Mouse (Mus musculus) heart, embryonic 11.5 days (tissue): ENCODE measurements around the gene Psen2. TPM values are rescaled to one million over a fixed set of nuclear protein-coding genes. Genes with fewer than 3 reads are reported as not detected.

Experiments
- ATAC-seq: fragments of 200-750 bp; cut with Nextera tagmentation; replicated peaks from 2 replicates; pipeline ENCODE4 v1.8.0; 2017; ENCODE audit warnings: moderate library complexity; ENCODE audit not compliant: insufficient number of reproducible peaks, low FRiP score, low TSS enrichment
- H3K27ac ChIP-seq: fragments of 300-500 bp; sonication (generic); 2 replicates; pipeline ENCODE4 v1.5.1; 2014; ENCODE audit warnings: mild to moderate bottlenecking, low read depth, low read length
- H3K27me3 ChIP-seq: fragments of 300-500 bp; sonication (generic); 2 replicates; pipeline ENCODE4 v1.6.1; 2014; ENCODE audit warnings: mild to moderate bottlenecking, low read length, mixed read lengths; ENCODE audit not compliant: control insufficient read depth, insufficient read depth
- H3K36me3 ChIP-seq: fragments of 300-500 bp; sonication (generic); 2 replicates; pipeline ENCODE4 v1.6.1; 2014; ENCODE audit warnings: mild to moderate bottlenecking, low read length, moderate library complexity, mixed read lengths; ENCODE audit not compliant: control insufficient read depth, insufficient read depth
- H3K4me1 ChIP-seq: fragments of 300-500 bp; sonication (generic); 2 replicates; pipeline ENCODE4 v1.6.1; 2014; ENCODE audit warnings: low read length; ENCODE audit not compliant: control insufficient read depth, insufficient read depth
- H3K4me2 ChIP-seq: fragments of 300-500 bp; sonication (generic); 2 replicates; pipeline ENCODE4 v1.6.1; 2014; ENCODE audit warnings: mild to moderate bottlenecking, moderate library complexity
- H3K4me3 ChIP-seq: fragments of 300-500 bp; sonication (generic); 2 replicates; pipeline ENCODE4 v1.5.1; 2014; ENCODE audit warnings: low read depth, low read length
- H3K9ac ChIP-seq: fragments of 300-500 bp; sonication (generic); 2 replicates; pipeline ENCODE4 v1.6.1; 2014; ENCODE audit warnings: mild to moderate bottlenecking, low read depth, low read length, moderate library complexity
- H3K9me3 ChIP-seq: fragments of 300-500 bp; sonication (generic); replicated peaks from 2 replicates; pipeline ENCODE4 v1.6.1; 2016; ENCODE audit warnings: low read length; ENCODE audit not compliant: control insufficient read depth
- WGBS: fragments of 180-500 bp; shearing (Covaris S2); extraction: QIAGEN DNeasy Blood & Tissue Kit; methylation state at CpG from one replicate; pipeline ENCODE4 v1.1.7; 2014; ENCODE audit not compliant: insufficient replicate concordance; 5-methylcytosine and 5-hydroxymethylcytosine counted together
- polyA plus RNA-seq: library from polyadenylated mRNA; unstranded; fragments of >200 nt; fragmentation: Nextera tagmentation; extraction: Ambion mirVana; gene quantifications from 2 replicates; pipeline ENCODE4 v1.2.1, GENCODE M21; 2014

Gene Psen2
- polyA plus RNA-seq, 1 experiment from 2014 or later, result 14.7 TPM

DNA sequence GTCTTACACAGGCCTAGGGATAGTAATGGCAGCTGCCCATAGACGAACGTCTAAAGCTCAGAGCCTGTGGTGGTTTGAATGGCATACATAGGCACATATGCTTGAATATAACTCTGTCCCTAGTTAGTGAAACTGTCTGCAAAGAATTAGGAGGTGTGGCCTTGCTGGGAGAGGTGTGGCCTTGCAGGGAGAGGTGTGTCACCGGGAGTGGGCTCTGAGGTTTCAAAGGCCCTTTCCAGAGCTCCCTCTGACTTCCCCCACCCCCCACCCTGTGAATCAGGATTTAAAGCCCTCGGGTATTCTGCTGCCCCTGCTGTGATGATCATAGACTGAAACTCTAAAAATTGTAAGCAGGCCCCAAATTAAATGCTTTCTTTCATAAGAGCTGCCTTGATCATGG, 37.8 kb upstream of the Psen2 start:
- no peaks in the 10 kb centered on the region for H3K36me3 ChIP-seq
- no peak for ATAC-seq
- H3K9me3 ChIP-seq, result no peaks in the 10 kb centered on the region
- WGBS, result 44% methylated on average over 4 of the region's 4 CpGs
- H3K27me3 ChIP-seq, result no peaks in the 10 kb centered on the region
- H3K27ac ChIP-seq, result no peak overlapping the region
- no peak overlapping the region for H3K4me3 ChIP-seq
- no peak overlapping the region for H3K9ac ChIP-seq
- H3K4me1 ChIP-seq, result 0 out of 2 replicates have a peak, but pooled peaks cover 7% of the 10 kb centered on the region
- H3K4me2 ChIP-seq, result no peak overlapping the region

DNA sequence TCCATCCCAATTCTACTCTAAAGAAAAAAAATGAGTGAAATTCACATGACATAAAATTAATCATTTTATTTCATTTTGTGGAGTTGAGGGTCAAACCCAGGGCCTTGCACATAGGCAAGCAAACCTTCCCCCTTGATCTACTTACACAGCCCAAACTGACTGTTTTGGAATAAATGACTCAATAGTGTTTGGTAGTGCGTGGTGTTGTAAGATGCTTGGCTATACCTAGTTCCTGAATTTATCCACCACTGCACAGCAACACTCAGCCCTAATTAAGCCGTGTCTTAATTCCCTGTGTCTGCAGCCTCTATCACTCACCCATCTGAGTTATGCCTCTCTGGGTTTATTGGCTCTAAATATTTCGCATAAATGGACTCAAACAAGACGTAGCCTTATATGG, 37.1 kb upstream of the Psen2 start:
- Histone ChIP-seq H3K27ac (no peak overlapping the region), H3K4me2 (no peak overlapping the region), H3K9me3 (no peaks in the 10 kb centered on the region), H3K9ac (no peak overlapping the region), H3K4me1 (0 out of 2 replicates have a peak, but pooled peaks cover 7% of the 10 kb centered on the region), H3K4me3 (no peak overlapping the region), H3K27me3 (no peaks in the 10 kb centered on the region), H3K36me3 (no peaks in the 10 kb centered on the region)
- 87% methylated on average over 4 of the region's 4 CpGs for WGBS
- no peak for ATAC-seq

DNA sequence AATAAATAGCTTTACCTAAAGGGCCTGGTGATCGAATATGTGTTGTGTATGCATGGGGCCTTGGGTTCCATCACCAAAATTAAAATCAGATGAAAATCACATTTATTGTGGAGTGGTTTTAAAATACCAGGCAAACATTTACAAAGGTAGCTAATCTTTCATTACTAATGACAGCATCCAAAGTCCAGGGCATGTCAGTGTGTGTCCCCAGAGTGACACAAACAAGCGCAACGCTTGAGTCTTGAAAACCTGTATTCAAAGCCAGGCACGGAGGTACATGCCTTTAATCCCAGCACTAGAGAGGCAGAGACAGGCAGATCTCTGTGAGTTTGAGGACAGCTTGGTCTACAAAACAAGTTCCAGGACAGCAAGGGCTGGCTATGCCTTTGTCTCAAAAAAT, 36.5 kb upstream of the Psen2 start:
- no peaks in the 10 kb centered on the region for H3K27me3 ChIP-seq
- ATAC-seq, result no peak
- H3K9ac ChIP-seq, result no peak overlapping the region
- no peaks in the 10 kb centered on the region for H3K36me3 ChIP-seq
- no peak overlapping the region for H3K4me2 ChIP-seq
- 90% methylated on average over 4 of the region's 4 CpGs for WGBS
- no peaks in the 10 kb centered on the region for H3K9me3 ChIP-seq
- 0 out of 2 replicates have a peak, but pooled peaks cover 7% of the 10 kb centered on the region for H3K4me1 ChIP-seq
- no peak overlapping the region for H3K4me3 ChIP-seq
- H3K27ac ChIP-seq, result no peak overlapping the region

DNA sequence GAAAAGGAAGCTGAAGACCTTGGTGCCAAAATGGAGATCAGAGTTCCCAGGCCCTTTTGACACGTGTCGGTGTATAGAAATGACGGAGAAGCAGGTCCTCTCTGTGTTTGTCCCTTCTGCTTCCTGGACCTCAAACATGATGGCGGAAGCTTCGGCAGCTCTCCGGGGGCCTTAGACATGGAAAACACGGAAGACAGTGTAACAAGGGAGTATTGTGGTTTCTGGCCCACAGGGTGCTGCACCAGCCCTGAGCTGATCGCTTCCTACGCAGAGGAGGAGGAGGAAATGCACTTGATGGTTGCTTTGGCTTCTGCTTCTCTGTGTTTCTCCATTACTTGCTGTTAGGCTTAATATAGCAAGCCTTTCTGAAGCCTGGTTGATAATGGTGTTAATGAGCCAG, 32.9 kb upstream of the Psen2 start:
- no peak overlapping the region for H3K27ac ChIP-seq
- H3K27me3 ChIP-seq, result no peaks in the 10 kb centered on the region
- no peaks in the 10 kb centered on the region for H3K9me3 ChIP-seq
- no peak overlapping the region for H3K4me2 ChIP-seq
- no peak overlapping the region for H3K4me3 ChIP-seq
- no peak overlapping the region for H3K9ac ChIP-seq
- no peaks in the 10 kb centered on the region for H3K36me3 ChIP-seq
- 85% methylated on average over 9 of the region's 9 CpGs for WGBS
- no peaks in the 10 kb centered on the region for H3K4me1 ChIP-seq
- no peak for ATAC-seq

DNA sequence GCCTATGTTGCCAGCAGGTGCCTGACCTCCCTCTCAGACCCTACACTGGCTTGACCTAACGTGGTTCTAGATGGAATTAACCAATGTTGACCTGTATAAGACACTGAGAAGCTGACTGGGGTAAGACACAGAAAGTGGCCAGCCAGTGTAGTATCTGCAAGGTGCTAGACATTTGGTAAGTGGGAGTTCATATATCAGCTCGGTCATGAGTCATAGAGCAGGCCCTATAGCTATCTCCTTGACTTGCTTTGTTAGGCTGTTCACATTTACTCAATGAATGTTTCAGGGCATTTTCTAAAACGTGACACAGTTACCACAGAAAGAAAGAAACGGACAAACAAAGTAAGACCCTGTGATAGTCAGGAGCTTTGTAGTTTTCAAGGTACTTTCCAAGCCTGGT, 27.1 kb upstream of the Psen2 start:
- ATAC-seq, result no peak
- no peaks in the 10 kb centered on the region for H3K27me3 ChIP-seq
- no peak overlapping the region for H3K27ac ChIP-seq
- H3K9ac ChIP-seq, result no peak overlapping the region
- no peaks in the 10 kb centered on the region for H3K9me3 ChIP-seq
- WGBS, result 82% methylated on average over 4 of the region's 4 CpGs
- H3K4me1 ChIP-seq, result peaks cover 5% of the 10 kb centered on the region; the same call in 1 of the 2 replicates
- H3K4me3 ChIP-seq, result no peak overlapping the region
- H3K36me3 ChIP-seq, result no peaks in the 10 kb centered on the region
- no peak overlapping the region for H3K4me2 ChIP-seq

DNA sequence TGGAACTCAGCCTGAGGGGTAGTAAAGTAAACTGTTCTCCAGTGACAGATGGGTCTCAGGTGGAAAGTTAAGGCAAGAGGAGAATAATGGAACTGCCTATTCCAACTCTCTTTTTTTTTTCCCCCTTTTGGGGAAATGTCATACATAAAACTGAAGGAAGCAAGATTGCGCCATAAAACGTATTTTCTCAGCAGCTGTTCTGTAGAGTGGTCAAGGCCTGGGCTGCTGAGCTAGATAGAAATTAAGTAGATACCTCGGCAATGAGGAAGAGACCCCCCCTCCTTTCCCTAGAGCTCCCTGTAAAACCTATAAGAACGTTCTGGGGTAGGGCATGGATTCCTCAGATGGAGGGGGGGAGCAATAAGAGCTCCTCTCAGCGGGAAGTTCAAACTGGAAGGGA, 26.6 kb upstream of the Psen2 start:
- peaks cover 5% of the 10 kb centered on the region; the same call in 1 of the 2 replicates for H3K4me1 ChIP-seq
- H3K9me3 ChIP-seq, result no peaks in the 10 kb centered on the region
- H3K27ac ChIP-seq, result no peak overlapping the region
- 74% methylated on average over 5 of the region's 5 CpGs for WGBS
- H3K4me2 ChIP-seq, result no peak overlapping the region
- H3K36me3 ChIP-seq, result no peaks in the 10 kb centered on the region
- H3K27me3 ChIP-seq, result no peaks in the 10 kb centered on the region
- no peak overlapping the region for H3K4me3 ChIP-seq
- H3K9ac ChIP-seq, result no peak overlapping the region
- no peak for ATAC-seq

DNA sequence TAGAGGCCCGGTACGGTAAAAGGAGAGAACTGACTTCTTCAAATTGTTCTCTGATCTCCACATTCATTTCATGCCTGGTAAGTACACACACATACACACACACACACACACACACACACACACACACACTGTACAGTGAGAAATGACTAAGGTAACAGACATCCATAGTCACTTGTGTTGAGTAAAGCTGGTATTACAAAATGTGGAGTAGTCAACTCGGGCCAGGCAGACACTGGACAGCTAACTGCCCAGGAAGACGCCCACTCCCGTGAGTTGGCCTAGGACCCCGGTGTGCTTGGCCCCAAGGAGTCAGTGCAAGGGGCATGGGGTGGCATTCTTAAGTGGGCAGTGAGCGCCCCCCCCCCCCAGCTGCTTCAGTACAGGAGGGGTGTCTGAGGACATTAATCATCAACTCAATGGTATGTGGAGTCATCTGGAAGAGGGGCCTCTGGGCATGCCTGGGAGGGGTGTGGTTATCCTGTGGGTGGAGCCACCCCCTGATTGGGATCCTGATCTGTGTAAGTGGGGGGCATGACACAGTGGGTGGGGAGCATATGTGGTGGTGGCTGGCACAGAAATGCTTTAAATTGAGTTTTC, 25.7 kb upstream of the Psen2 start:
- H3K9me3 ChIP-seq, result no peaks in the 10 kb centered on the region
- 83% methylated on average over 7 of the region's 7 CpGs for WGBS
- H3K27me3 ChIP-seq, result no peaks in the 10 kb centered on the region
- ATAC-seq, result no peak
- no peak overlapping the region for H3K9ac ChIP-seq
- no peak overlapping the region for H3K4me3 ChIP-seq
- no peak overlapping the region for H3K27ac ChIP-seq
- H3K4me1 ChIP-seq, result peaks cover 10% of the 10 kb centered on the region
- H3K4me2 ChIP-seq, result no peak overlapping the region
- H3K36me3 ChIP-seq, result no peaks in the 10 kb centered on the region

DNA sequence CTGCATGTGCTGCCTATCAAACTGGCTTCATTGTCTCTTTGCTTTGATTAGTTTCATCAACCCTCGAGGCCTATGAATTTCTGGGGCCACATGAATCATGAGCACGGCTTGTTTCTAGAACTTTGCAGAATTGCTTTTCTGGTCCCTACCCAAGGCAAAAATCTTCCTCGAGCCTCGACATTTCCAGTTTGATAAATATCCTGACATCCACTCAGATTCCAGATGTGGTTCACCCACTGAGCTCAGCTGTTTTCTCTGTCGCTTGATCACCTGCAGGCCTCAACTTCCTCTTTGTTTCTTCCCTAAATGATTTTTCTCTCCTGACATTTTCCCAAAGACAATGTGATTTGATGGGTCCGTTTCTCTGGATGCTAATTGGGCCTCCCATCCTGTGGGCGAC, 25.0 kb upstream of the Psen2 start:
- Histone ChIP-seq H3K4me1 (peaks cover 15% of the 10 kb centered on the region), H3K27me3 (0 out of 2 replicates have a peak, but pooled peaks cover 2% of the 10 kb centered on the region), H3K4me3 (no peak overlapping the region), H3K27ac (no peak overlapping the region), H3K4me2 (no peak overlapping the region), H3K9ac (no peak overlapping the region), H3K9me3 (no peaks in the 10 kb centered on the region), H3K36me3 (no peaks in the 10 kb centered on the region)
- no peak for ATAC-seq
- 78% methylated on average over 7 of the region's 7 CpGs for WGBS

DNA sequence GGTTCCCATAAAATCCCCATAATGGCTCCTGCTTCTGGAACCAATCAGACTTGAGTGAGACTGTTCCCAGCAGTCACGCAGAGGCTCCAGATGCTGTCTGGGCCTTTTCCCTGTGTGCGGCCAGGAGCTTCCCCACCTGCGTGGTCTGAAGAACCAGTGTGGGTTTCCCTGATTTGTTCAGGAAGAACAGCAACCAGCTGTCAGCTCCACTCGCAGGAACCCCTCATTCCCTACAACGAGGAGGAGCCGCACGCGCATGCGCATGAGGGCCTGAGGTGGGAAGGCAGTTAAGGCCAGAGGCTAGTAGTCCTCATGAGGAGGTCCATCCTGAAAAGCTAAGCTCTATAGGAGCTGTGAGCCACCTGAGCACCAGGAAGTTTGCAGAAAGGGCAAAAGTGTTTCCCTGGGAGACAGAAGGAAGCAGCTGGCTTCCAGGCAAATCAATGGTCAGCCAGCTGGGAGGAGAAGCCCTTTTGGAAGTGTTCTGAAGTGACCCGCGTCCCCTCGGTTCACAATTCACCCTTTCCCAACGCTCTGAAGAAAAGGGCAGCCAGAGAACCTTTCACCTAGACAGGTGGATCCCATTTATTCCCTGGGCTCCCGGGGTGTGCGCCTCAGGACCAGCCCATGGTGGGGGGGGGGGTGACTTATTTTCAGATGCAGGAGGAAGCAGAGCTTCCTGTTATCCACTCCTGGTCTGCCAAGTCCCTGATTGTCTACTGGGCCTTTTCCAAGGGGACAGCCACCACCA, 23.0 kb upstream of the Psen2 start:
- 67% methylated on average over 15 of the region's 15 CpGs for WGBS
- no peak for ATAC-seq
- no peak overlapping the region for H3K27ac ChIP-seq

More for the DNA sequence above, 23.0 kb upstream of the Psen2 start:
- H3K36me3 ChIP-seq, result no peaks in the 10 kb centered on the region
- H3K4me3 ChIP-seq, result no peak overlapping the region
- H3K9ac ChIP-seq, result no peak overlapping the region
- H3K27me3 ChIP-seq, result 0 out of 2 replicates have a peak, but pooled peaks cover 2% of the 10 kb centered on the region
- no peaks in the 10 kb centered on the region for H3K9me3 ChIP-seq
- peaks cover 15% of the 10 kb centered on the region for H3K4me1 ChIP-seq
- no peak overlapping the region for H3K4me2 ChIP-seq
